Mouse (Mus musculus): ENCODE results near the gene Daam1.

DNA sequence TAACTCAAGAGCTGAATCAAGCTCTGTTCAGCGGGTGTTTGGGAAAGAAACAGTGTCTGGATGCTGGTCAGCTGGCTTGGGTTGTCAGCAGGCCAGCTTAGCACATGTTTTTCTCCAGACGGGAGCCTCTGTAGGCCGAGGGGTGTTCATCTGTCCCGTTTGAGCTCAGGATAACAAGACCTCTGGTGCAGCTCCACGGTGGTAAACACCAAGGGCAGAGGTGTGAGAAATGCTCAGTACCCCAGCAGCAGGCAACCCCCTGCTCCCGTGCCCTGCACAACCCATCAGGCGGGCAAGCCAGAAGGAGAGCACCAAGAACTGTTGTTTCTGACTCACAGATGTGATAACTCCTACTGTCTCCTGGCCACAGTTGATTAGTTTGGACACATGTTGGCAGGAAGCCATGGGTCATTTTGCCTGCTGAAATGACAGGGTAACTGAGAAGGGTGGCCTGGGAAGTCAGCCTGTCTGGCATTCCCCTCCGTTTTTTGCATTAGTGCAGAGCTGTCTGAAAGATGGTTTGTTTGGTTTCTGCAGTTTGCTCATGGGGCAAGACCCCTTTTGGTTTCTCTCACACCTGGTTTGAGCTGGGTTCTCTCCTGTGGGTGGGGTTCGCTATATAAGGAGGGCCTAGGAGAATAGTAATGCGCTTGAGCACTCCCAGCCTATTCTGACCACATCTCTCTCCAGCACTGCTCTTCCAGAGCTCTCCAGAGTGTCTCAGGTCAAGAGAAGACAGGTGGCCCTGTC, 25.0 kb downstream of the Daam1 start:
- TF ChIP-seq POLR2A (IDR thresholded peaks at IDR 0.05; ENCODE audit: low read depth, low read length), result no peak
- no peak for TF ChIP-seq CTCF (IDR thresholded peaks at IDR 0.05; ENCODE audit: extremely low read depth, insufficient read depth, insufficient read length, insufficient replicate concordance)

Measured in spleen, adult 2 months (tissue).